In the genomic region with DNA sequence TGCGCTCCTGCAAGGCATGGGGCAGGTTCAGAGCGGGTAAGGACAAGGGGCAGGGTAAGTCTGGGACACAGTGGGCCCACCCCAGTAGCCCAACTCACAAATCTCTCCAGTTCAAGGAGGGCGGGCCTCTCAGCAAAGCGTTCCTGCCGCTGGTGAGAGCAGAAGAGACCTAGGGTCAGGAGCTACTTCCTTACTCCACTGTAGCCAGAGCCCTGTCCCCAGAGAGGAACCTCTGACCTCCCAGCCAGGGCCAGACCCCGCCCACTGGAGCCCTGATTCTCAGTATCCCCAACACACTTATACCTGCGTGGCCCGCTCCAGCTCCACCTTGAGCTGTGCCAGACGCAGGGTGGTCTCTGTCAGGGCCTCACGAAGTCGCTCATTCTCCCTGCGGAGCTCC, we compare ENCODE assay signal across 22 mouse cellular contexts. TPM values are rescaled to one million over a fixed set of nuclear protein-coding genes. Genes with fewer than 3 reads are reported as not detected.
DNase-seq lines count a peak whose midpoint lies in the region; ATAC-seq and TF ChIP-seq lines count a peak whose summit lies in the region.
"Had no signal": no experiment of that assay in that cellular context is flagged by ENCODE, and none has a peak within 500 bp of the region (broad histone marks: within the 10 kb centered on the region; RNA-seq: fewer than 3 reads in every experiment).

No protein-coding gene starts in this region.

- TF ChIP-seq CTCF in ES-Bruce4 (IDR thresholded peaks at IDR 0.05; ENCODE audit: low read depth, low read length) = no peak

- no peaks in the 10 kb centered on the region; the same call in 1 of the 2 replicates for H3K36me3 ChIP-seq in ES-Bruce4 (ENCODE audit: control insufficient read depth, insufficient read depth, low read length, poor library complexity, severe bottlenecking)
- peaks cover 55% of the 10 kb centered on the region for H3K36me3 ChIP-seq in kidney, embryonic 14.5 days (ENCODE audit: control insufficient read depth, insufficient read depth, low read length)

- TF ChIP-seq EP300 in ES-Bruce4 (IDR thresholded peaks at IDR 0.05; ENCODE audit: insufficient read depth, low read depth, low read length) = no peak

- WGBS in kidney, embryonic 14.5 days = 88% methylated on average over 12 of the region's 12 CpGs

- TF ChIP-seq POLR2A in ES-Bruce4 (IDR thresholded peaks at IDR 0.05; ENCODE audit: insufficient read depth, low read length) = no peak

- H3K4me3 ChIP-seq in ES-Bruce4 (ENCODE audit: low read depth, low read length) = 0 out of 2 replicates have a peak overlapping the region, but pooled peaks have one; percentile 10
- H3K4me3 ChIP-seq in kidney, embryonic 14.5 days (ENCODE audit: low read length) = no peak overlapping the region
- H3K4me3 ChIP-seq: embryonic facial prominence, embryonic 13.5 days; embryonic facial prominence, embryonic 15.5 days; erythroblast, embryonic 14.5 days; forebrain, embryonic 10.5 days; forebrain, embryonic 12.5 days had no signal

- DNase-seq in heart, adult 11 months = peak; percentile 96
- no peak for DNase-seq in heart, postnatal 4 days
- DNase-seq in retina, postnatal 1 day = no peak
- DNase-seq: adrenal gland, adult 8-10 months; adrenal gland, postnatal 14 days; cerebellum, adult 11 months; cerebellum, adult 18-20 months; cerebellum, adult 8-10 months; cerebellum, adult 9-11 months; cerebellum, postnatal 14 days; cerebellum, postnatal 36 days; embryo, embryonic 11 days had no signal

- H3K27ac ChIP-seq in ES-Bruce4 (ENCODE audit: insufficient read depth, low read length) = no peak overlapping the region
- no peak overlapping the region for H3K27ac ChIP-seq in kidney, embryonic 14.5 days (ENCODE audit: low read depth, low read length)
- H3K27ac ChIP-seq: embryonic facial prominence, embryonic 13.5 days; embryonic facial prominence, embryonic 15.5 days; forebrain, embryonic 10.5 days; forebrain, embryonic 12.5 days had no signal

- ATAC-seq in kidney, embryonic 14.5 days (ENCODE audit: low FRiP score, low TSS enrichment) = no peak
- ATAC-seq: activated CD4-positive, CD25-positive, alpha-beta regulatory T cell, adult 4 months; forebrain, embryonic 14.5 days; forebrain, embryonic 16.5 days had no signal

- no peak overlapping the region for H3K4me2 ChIP-seq in kidney, embryonic 14.5 days (replicated peaks; ENCODE audit: low read depth, low read length)
- H3K4me2 ChIP-seq: embryonic facial prominence, embryonic 13.5 days; embryonic facial prominence, embryonic 15.5 days; forebrain, embryonic 12.5 days had no signal

- H3K9me3 ChIP-seq in ES-Bruce4 (replicated peaks; ENCODE audit: control insufficient read depth, insufficient read depth, low read length, poor library complexity, severe bottlenecking) = no peaks in the 10 kb centered on the region
- H3K9me3 ChIP-seq in kidney, embryonic 14.5 days (ENCODE audit: control insufficient read depth, low read length) = no peaks in the 10 kb centered on the region
- H3K9me3 ChIP-seq: embryonic facial prominence, embryonic 13.5 days; embryonic facial prominence, embryonic 15.5 days; forebrain, embryonic 12.5 days had no signal

- no peak overlapping the region for H3K9ac ChIP-seq in ES-Bruce4 (ENCODE audit: low read depth, poor library complexity, severe bottlenecking)
- no peak overlapping the region for H3K9ac ChIP-seq in kidney, embryonic 14.5 days (ENCODE audit: low read depth, low read length)
- H3K9ac ChIP-seq: embryonic facial prominence, embryonic 13.5 days; embryonic facial prominence, embryonic 15.5 days; forebrain, embryonic 12.5 days had no signal

- H3K27me3 ChIP-seq in ES-Bruce4 (ENCODE audit: control insufficient read depth, insufficient read depth, low read length, poor library complexity, severe bottlenecking) = no peaks in the 10 kb centered on the region
- no peaks in the 10 kb centered on the region for H3K27me3 ChIP-seq in kidney, embryonic 14.5 days (ENCODE audit: control insufficient read depth, insufficient read depth, low read length)
- H3K27me3 ChIP-seq: embryonic facial prominence, embryonic 13.5 days; embryonic facial prominence, embryonic 15.5 days had no signal

- no peaks in the 10 kb centered on the region for H3K4me1 ChIP-seq in ES-Bruce4 (ENCODE audit: control insufficient read depth, insufficient read depth, low read length)
- peaks cover 10% of the 10 kb centered on the region for H3K4me1 ChIP-seq in kidney, embryonic 14.5 days (ENCODE audit: control insufficient read depth, insufficient read depth, low read length)

RNA-seq across cellular contexts. Expression of a gene that starts 19.2 kb away (rescaled TPM):
- 10 to 100 TPM; 89.8 to 92.3 TPM for total RNA-seq in heart, postnatal 4 days (2021)
- 63.1 and 68.7 TPM in 2 replicates for polyA plus RNA-seq in ES-Bruce4 (2011; ENCODE audit: insufficient read depth, insufficient read length, low read depth, missing spikeins)
- polyA plus RNA-seq in kidney, embryonic 14.5 days (2014; fragmentation: Nextera tagmentation; extraction: Ambion mirVana) = 50.8 and 51.2 TPM in 2 replicates

RNA-seq across cellular contexts. Expression of a gene that starts 21.8 kb away (rescaled TPM):
- total RNA-seq in heart, postnatal 4 days (2021) = 1 to 10 TPM; 1.6 to 2.7 TPM
- polyA plus RNA-seq in ES-Bruce4 (2011; ENCODE audit: insufficient read depth, insufficient read length, low read depth, missing spikeins) = 7.0 and 13.2 TPM in 2 replicates
- polyA plus RNA-seq in kidney, embryonic 14.5 days (2014; fragmentation: Nextera tagmentation; extraction: Ambion mirVana) = 3.0 and 6.8 TPM in 2 replicates
- polyA plus RNA-seq: erythroblast, embryonic 14.5 days had no signal

RNA-seq across cellular contexts. Expression of a gene that starts 33.9 kb away (rescaled TPM):
- total RNA-seq in heart, postnatal 4 days (2021) = 10 to 100 TPM; 48.7 to 59.0 TPM
- 20.2 and 20.7 TPM in 2 replicates for polyA plus RNA-seq in ES-Bruce4 (2011; ENCODE audit: insufficient read depth, insufficient read length, low read depth, missing spikeins)
- polyA plus RNA-seq in kidney, embryonic 14.5 days (2014; fragmentation: Nextera tagmentation; extraction: Ambion mirVana) = 13.4 and 20.6 TPM in 2 replicates

RNA-seq across cellular contexts. Expression of a gene that starts 36.8 kb away (rescaled TPM):
- 10 to 100 TPM; 30.4 to 36.4 TPM for total RNA-seq in heart, postnatal 4 days (2021)
- polyA plus RNA-seq in ES-Bruce4 (2011; ENCODE audit: insufficient read depth, insufficient read length, low read depth, missing spikeins) = 17.7 and 18.1 TPM in 2 replicates
- polyA plus RNA-seq in kidney, embryonic 14.5 days (2014; fragmentation: Nextera tagmentation; extraction: Ambion mirVana) = 23.4 and 32.9 TPM in 2 replicates

RNA-seq across cellular contexts. Expression of a gene that starts 41.7 kb away (rescaled TPM):
- 1,000 to 10,000 TPM; 4,693 to 5,168 TPM for total RNA-seq in heart, postnatal 4 days (2021)
- 10.0 and 11.5 TPM in 2 replicates for polyA plus RNA-seq in ES-Bruce4 (2011; ENCODE audit: insufficient read depth, insufficient read length, low read depth, missing spikeins)
- polyA plus RNA-seq in kidney, embryonic 14.5 days (2014; fragmentation: Nextera tagmentation; extraction: Ambion mirVana) = 4.9 and 8.1 TPM in 2 replicates
- polyA plus RNA-seq: erythroblast, embryonic 14.5 days had no signal
